Mouse (Mus musculus) adrenal gland, adult (tissue): ENCODE measurements around the gene Fam83d.

Experiments used
- DNase-seq, 2 experiments: peaks; one replicate each; pipeline ENCODE4 v3.0.0; 2022 to 2023; ENCODE audit warnings: low spot score in 1 of 2; ENCODE audit not compliant: inconsistent age in 2 of 2

The Fam83d gene

GRCm38 (mm10) chr2:158800788-158801187 is 32.9 kb downstream of the Fam83d start:
- no peak for DNase-seq

- DNase-seq, result no peak
Observed at GRCm38 (mm10) chr2:158803575-158803974, 35.7 kb downstream of the Fam83d start.

GRCm38 (mm10) chr2:158815686-158816085 is 47.8 kb downstream of the Fam83d start:
- DNase-seq, result no peak

GRCm38 (mm10) chr2:158816239-158816638 is 48.3 kb downstream of the Fam83d start:
- DNase-seq, result no peak

- DNase-seq, result no peak
Observed at GRCm38 (mm10) chr2:158817708-158818107, 49.8 kb downstream of the Fam83d start.

GRCm38 (mm10) chr2:158828124-158828523 is 60.2 kb downstream of the Fam83d start:
- no peak for DNase-seq

GRCm38 (mm10) chr2:158829746-158830145 is 61.9 kb downstream of the Fam83d start:
- DNase-seq, result no peak

GRCm38 (mm10) chr2:158833221-158833620 is 65.3 kb downstream of the Fam83d start:
- DNase-seq, result no peak

GRCm38 (mm10) chr2:158833645-158834044 is 65.8 kb downstream of the Fam83d start:
- DNase-seq, result no peak
